Mouse (Mus musculus) heart, postnatal 36 days (tissue): ENCODE data around the gene Jph3. TPM values are rescaled to one million over a fixed set of nuclear protein-coding genes. Genes with fewer than 3 reads are reported as not detected.
A peak's percentile ranks its signal among the peaks of the same experiment; 100 is the strongest.

Experiments used
- DNase-seq, 2 experiments: peaks; one replicate each; pipeline ENCODE4 v3.0.0; 2021 to 2022
- intact Hi-C: fragments of 180-260 bp; cut with DNase I; formaldehyde crosslinking; loops from one replicate; pipeline ENCODE4 v1.15.1; 2025
- total RNA-seq, 2 experiments: library from RNA; stranded (reverse); gene quantifications; 2 replicates each; pipeline ENCODE4 v1.2.3; 2021

Jph3 gene
- under 1 TPM in 1 of 2 experiments, not detected in 1; 0.08 TPM for total RNA-seq

- intact Hi-C loops: no loop called here
- no peak for DNase-seq
These were observed at the start of gene Jph3 for GRCm38 (mm10) chr8:121729323-121729722. Gene Jph3, plus strand, starts transcription at chr8:121729623.

GRCm38 (mm10) chr8:121680896-121681295 is 48.5 kb upstream of the Jph3 start:
- no peak for DNase-seq
- intact Hi-C loops: no loop called here

DNA sequence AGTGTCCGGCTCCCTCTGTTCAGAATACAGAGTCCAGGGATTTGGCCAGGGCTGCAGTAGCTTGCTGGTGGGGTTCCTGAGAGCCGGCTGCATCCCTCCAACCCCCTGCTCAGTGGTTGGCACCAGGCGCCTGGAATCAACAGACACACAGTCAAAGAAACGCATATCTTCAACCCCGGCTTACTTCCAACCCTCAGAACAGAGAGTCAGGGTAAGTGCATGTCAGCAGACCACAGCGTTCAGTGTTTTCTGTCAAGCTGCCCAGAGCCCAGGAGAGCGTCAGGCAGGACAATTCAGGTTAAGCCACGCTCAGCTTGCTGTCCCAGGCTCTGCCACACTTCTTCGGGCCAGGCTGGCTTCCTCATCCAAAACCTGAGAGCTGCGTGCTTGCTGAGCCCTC is 48.0 kb upstream of the Jph3 start:
- intact Hi-C loops: no loop called here
- DNase-seq: no peak

DNA sequence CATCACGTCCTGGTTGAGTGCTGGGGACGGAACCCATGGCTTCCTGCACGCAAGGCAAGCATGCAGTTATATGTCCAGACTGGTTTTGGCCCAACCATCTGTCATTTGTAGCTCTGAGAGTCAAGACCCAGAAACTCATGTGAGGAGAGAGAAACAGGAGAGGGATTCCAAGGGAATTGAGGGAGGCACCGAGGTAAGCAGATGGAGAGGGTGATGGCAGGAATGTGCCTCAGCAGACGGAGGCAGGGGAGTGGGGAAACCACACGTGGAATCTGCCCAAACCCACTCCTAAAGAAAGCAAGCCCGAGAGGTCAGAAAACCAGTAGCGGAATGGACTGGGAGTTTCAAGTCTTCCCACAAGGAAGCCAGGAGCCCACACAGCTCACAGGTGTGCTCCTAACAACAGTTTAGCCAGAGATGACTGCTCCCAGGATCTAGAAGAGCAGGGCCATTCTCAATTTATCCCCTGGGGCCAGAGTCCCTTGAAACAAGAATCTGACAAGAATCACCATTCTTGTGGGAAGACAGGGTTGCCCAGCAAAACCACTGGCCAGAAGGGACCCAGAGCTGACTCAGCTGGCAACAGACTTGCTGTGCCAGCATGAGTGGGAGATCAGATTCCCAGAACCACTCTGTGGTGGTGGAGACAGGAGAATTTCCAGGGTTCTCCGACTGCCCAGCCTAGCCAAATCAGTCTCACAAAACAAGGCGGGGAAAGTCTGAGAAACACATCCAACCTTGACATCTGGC is 46.2 kb upstream of the Jph3 start:
- DNase-seq: no peak
- intact Hi-C loops: no loop called here

- intact Hi-C loops: loop anchor here (1.0 to 2.0 kb wide), 2 partner anchors 82 to 139 kb away; no protein-coding TSS in a partner anchor
- peak; percentile 76 to 85 for DNase-seq
These were observed 44.0 kb upstream of the Jph3 start for GRCm38 (mm10) chr8:121685419-121685818.

GRCm38 (mm10) chr8:121687455-121688161 is 41.8 kb upstream of the Jph3 start:
- DNase-seq: no peak
- intact Hi-C loops: no loop called here

- intact Hi-C loops: no loop called here
- no peak for DNase-seq
These were observed 40.9 kb upstream of the Jph3 start for GRCm38 (mm10) chr8:121688496-121688895.

- intact Hi-C loops: no loop called here
- peak in 1 of 2 experiments; percentile 67 for DNase-seq
These were observed 35.0 kb upstream of the Jph3 start for GRCm38 (mm10) chr8:121694453-121694852.

- DNase-seq: peak; percentile 71
- intact Hi-C loops: no loop called here
These were observed 33.7 kb upstream of the Jph3 start for GRCm38 (mm10) chr8:121695585-121696184.

DNA sequence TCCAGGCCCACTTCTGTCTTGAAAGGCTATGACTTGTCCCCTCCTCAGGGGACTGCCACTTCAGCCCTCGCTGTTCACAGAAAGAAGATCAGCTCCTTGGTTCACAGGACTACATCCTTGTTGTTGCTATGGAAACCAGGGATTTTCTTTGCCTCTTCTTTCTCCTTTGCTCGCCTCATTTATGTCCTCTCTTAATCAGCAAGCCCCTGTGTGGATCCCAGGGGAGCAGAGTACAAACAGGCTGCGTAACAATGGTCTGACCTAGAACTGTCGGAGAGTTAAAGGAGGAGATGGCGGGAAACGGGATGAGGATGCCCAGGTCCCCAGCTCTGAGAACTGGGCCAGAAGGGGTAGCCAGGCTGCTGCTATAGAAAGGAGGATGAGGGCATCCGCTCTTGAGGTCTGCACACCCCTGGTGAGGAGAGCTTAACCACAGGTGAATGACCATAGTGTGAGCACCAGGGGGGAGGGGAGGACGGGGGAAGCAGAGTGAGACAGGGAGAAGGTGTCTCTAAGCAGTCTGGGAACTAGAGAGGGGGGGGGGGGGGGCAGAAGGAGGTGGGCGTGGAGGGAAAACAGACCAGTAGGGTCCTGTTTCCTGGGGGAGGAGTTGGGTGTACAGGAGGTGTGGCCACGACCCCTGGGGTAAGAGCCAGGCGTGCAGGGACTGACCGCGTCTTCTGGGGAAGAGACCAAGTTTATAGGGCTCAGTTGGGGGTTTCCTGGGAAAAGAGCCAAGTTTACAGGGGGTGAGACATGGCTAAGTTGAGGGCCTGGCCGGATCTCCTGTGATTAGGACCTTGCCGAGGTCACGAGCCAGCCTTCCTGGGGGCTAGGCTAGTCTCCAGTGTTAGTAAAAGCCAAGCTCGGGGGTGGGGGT is 31.4 kb upstream of the Jph3 start:
- intact Hi-C loops: no loop called here
- DNase-seq: no peak

GRCm38 (mm10) chr8:121698615-121699101 is 30.8 kb upstream of the Jph3 start:
- intact Hi-C loops: no loop called here
- no peak for DNase-seq

DNA sequence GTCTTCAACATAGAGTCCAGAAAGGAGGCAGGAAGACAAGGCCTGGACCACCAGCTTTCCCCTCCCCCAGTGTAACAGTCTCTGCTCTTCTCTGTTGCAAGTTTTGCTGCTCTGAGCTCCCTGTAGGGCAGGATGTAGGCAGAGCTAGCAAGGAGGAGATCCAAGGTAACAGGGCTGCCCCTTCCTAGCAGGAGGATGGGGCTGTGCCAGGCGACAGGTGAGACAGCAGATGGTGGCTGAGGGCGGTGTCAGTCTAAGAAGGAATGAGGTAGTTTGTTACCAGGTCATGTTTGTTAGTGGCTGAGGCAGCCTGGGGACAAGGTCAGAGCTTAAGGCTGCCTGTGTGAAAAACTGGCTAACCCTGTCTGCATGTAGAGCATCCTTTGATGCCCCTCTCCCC is 29.5 kb upstream of the Jph3 start:
- no peak for DNase-seq
- intact Hi-C loops: no loop called here

DNA sequence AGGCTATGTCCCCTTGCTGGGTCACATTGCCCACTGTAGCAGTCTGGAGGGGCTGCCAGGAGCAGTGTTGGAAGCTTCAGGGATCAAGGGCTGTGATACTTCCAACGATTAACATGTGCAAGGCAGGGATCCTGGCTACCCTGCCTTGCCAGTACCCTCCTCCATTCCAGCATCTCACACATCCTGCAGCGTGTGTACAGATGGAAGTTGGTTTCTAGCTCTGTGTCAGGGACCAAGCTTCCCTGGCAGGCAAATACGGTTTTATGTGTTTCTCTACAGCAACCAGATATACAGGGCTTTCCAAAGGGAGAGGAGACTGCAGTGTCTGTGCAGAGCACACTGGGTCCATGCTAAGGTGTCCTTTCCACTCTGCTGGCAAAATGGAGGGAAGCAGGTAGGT is 24.2 kb upstream of the Jph3 start:
- intact Hi-C loops: no loop called here
- no peak for DNase-seq

DNA sequence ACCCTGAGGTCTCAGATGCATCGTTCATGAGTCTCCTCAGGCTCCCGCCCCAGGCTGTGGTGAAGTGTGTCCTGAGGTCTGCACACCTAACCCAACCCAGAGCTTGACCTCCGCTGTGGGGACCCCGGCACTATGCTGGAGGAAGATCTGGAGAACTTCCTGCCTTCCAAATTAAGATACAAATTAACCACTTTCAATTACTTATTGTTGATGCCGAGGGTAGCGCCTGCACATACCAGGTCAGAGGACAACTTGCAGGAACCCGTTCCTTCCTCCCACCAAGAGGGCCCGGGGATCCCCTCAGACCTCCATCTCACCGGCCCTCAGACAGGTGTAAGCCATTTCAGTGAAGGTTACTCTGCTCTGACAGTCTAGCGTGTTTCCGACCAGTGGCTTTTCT is 22.5 kb upstream of the Jph3 start:
- intact Hi-C loops: no loop called here
- DNase-seq: no peak

GRCm38 (mm10) chr8:121708406-121708805 is 21.0 kb upstream of the Jph3 start:
- intact Hi-C loops: no loop called here
- no peak for DNase-seq

- intact Hi-C loops: loop anchor here (5.0 kb wide), 1 partner anchor 115 kb away; no protein-coding TSS in a partner anchor
- DNase-seq: no peak
These were observed 11.9 kb upstream of the Jph3 start for GRCm38 (mm10) chr8:121717502-121717901.

DNA sequence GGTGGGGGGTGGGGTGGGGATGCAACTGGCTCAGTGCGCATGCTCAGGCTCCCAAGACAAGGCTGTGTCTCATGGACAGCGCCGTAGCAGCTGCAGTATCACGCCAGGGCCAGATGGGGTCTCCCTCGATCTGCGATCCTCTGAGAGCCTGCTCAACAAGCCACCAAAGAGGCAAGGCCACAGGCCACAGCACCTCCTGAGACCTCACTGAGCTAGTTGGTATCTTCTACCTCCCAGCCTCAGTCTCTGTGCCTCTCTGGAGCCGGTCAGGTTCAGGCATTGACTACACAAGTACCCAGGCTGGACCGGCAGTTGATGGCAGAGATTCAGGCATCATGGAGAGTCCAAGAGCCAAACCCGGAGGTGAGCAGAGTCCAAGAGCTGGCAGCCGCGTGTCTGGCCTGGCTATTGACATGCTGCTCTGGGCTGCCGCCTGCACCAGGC is 11.4 kb upstream of the Jph3 start:
- peak; percentile 68 to 73 for DNase-seq
- intact Hi-C loops: loop anchor here (5.0 kb wide), 1 partner anchor 114 kb away; no protein-coding TSS in a partner anchor

DNA sequence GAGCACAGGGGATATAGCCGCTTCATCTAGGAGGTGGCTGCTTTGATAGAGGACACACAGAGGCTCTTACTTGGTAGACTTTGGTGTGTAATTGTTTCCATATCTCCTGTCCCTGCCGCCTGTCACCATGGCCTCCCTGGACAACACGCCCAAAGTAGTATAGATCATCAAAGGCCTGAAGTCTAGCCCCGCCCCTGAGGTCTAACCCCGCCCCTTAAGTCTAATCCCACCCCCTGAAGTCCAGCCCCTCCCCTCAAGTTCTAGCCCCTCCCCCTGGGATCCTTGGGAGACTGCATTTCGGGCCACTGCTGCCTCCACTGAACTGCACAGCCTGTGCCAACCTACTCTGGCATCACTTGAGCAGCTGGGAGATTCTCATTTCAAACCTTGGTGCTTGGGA is 10.5 kb upstream of the Jph3 start:
- DNase-seq: no peak
- intact Hi-C loops: loop anchor here (5.0 kb wide), 1 partner anchor 113 kb away; no protein-coding TSS in a partner anchor

- intact Hi-C loops: no loop called here
- no peak for DNase-seq
These were observed 8.4 kb upstream of the Jph3 start for GRCm38 (mm10) chr8:121721072-121721471.

GRCm38 (mm10) chr8:121723846-121724245 is 5.6 kb upstream of the Jph3 start:
- intact Hi-C loops: no loop called here
- DNase-seq: no peak
